Mouse (Mus musculus) liver, embryonic 16.5 days (tissue): Measurements from ENCODE around the gene Mlx. TPM values are rescaled to one million over a fixed set of nuclear protein-coding genes. Genes with fewer than 3 reads are reported as not detected.

Experiments
- ATAC-seq: fragments of 200-750 bp; cut with Nextera tagmentation; 2 replicates; pipeline ENCODE4 v1.8.0; 2017; ENCODE audit warnings: low read depth, mild to moderate bottlenecking, moderate number of reproducible peaks, moderate library complexity
- H3K27ac ChIP-seq: fragments of 300-500 bp; sonication (generic); 2 replicates; pipeline ENCODE4 v1.5.1; 2014; ENCODE audit warnings: mild to moderate bottlenecking, low read length
- H3K27me3 ChIP-seq: fragments of 300-500 bp; sonication (generic); 2 replicates; pipeline ENCODE4 v1.6.1; 2014; ENCODE audit warnings: low read depth, low read length, mixed read lengths; ENCODE audit not compliant: control insufficient read depth, insufficient read depth
- H3K36me3 ChIP-seq: fragments of 300-500 bp; sonication (generic); 2 replicates; pipeline ENCODE4 v1.6.1; 2014; ENCODE audit warnings: mild to moderate bottlenecking; ENCODE audit not compliant: control insufficient read depth, insufficient read depth
- H3K4me1 ChIP-seq: fragments of 300-500 bp; sonication (generic); 2 replicates; pipeline ENCODE4 v1.6.1; 2014; ENCODE audit warnings: low read depth, low read length, mixed read lengths; ENCODE audit not compliant: control insufficient read depth
- H3K4me2 ChIP-seq: fragments of 300-500 bp; sonication (generic); 2 replicates; pipeline ENCODE4 v1.6.1; 2014; ENCODE audit warnings: low read depth, low read length, mixed read lengths
- H3K4me3 ChIP-seq: fragments of 300-500 bp; sonication (generic); 2 replicates; pipeline ENCODE4 v1.5.1; 2014; ENCODE audit warnings: low read depth, mild to moderate bottlenecking, low read length
- H3K9ac ChIP-seq: fragments of 300-500 bp; sonication (generic); 2 replicates; pipeline ENCODE4 v1.6.1; 2014; ENCODE audit warnings: low read depth, low read length
- H3K9me3 ChIP-seq: fragments of 300-500 bp; sonication (generic); replicated peaks from 2 replicates; pipeline ENCODE4 v1.6.1; 2016; ENCODE audit warnings: low read length; ENCODE audit not compliant: control insufficient read depth
- WGBS: fragments of 180-500 bp; shearing (Covaris S2); extraction: QIAGEN DNeasy Blood & Tissue Kit; methylation state at CpG from one replicate; pipeline ENCODE4 v1.1.7; 2014; ENCODE audit not compliant: insufficient replicate concordance; 5-methylcytosine and 5-hydroxymethylcytosine counted together
- microRNA-seq: library from miRNA; unstranded; fragments of <30 nt; microRNA quantifications from one replicate; pipeline ENCODE4, GENCODE M21; 2016
- polyA plus RNA-seq: library from polyadenylated mRNA; unstranded; fragments of >200 nt; fragmentation: Nextera tagmentation; extraction: Ambion mirVana; gene quantifications from 2 replicates; pipeline ENCODE4 v1.2.1, GENCODE M21; 2015

The Mlx gene
- polyA plus RNA-seq, 1 experiment from 2014 or later: 23.8 TPM

GRCm38 (mm10) chr11:101134217-101134865 lies 47.3 kb downstream of the Mlx start:
- ATAC-seq: peak; percentile 53; the same call in 1 of the 2 replicates
- Histone ChIP-seq H3K27me3 (peaks cover 5% of the 10 kb centered on the region), H3K4me3 (no peak overlapping the region), H3K4me1 (peaks cover 8% of the 10 kb centered on the region), H3K9me3 (no peaks in the 10 kb centered on the region), H3K36me3 (no peaks in the 10 kb centered on the region), H3K27ac (no peak overlapping the region), H3K4me2 (no peak overlapping the region), H3K9ac (no peak overlapping the region)
- WGBS: 63% methylated on average over 13 of the region's 13 CpGs

GRCm38 (mm10) chr11:101137000-101137399 lies 49.9 kb downstream of the Mlx start:
- 59% methylated on average over 7 of the region's 7 CpGs for WGBS
- no peak overlapping the region for H3K27ac ChIP-seq
- no peak overlapping the region for H3K4me2 ChIP-seq
- no peaks in the 10 kb centered on the region for H3K4me1 ChIP-seq
- ATAC-seq: no peak
- H3K9ac ChIP-seq: no peak overlapping the region
- H3K4me3 ChIP-seq: no peak overlapping the region
- peaks cover 26% of the 10 kb centered on the region for H3K27me3 ChIP-seq
- H3K9me3 ChIP-seq: no peaks in the 10 kb centered on the region
- no peaks in the 10 kb centered on the region for H3K36me3 ChIP-seq

GRCm38 (mm10) chr11:101138536-101139181 lies 51.6 kb downstream of the Mlx start:
- H3K4me2 ChIP-seq: no peak overlapping the region
- H3K36me3 ChIP-seq: no peaks in the 10 kb centered on the region
- no peak overlapping the region for H3K27ac ChIP-seq
- no peak overlapping the region for H3K9ac ChIP-seq
- no peak overlapping the region for H3K4me3 ChIP-seq
- no peak for ATAC-seq
- 15% methylated on average over 15 of the region's 15 CpGs for WGBS
- H3K9me3 ChIP-seq: no peaks in the 10 kb centered on the region
- peaks cover 26% of the 10 kb centered on the region for H3K27me3 ChIP-seq
- H3K4me1 ChIP-seq: 0 out of 2 replicates have a peak, but pooled peaks cover under 1% of the 10 kb centered on the region

- Histone ChIP-seq H3K4me3 (peak overlapping the region; percentile 27; the same call in 1 of the 2 replicates), H3K4me2 (peak overlapping the region; percentile 39), H3K9ac (no peak overlapping the region), H3K9me3 (no peaks in the 10 kb centered on the region), H3K27me3 (peaks cover 28% of the 10 kb centered on the region), H3K36me3 (no peaks in the 10 kb centered on the region), H3K27ac (no peak overlapping the region), H3K4me1 (peaks cover 3% of the 10 kb centered on the region; the same call in 1 of the 2 replicates)
- WGBS: 37% methylated on average over 27 of the region's 27 CpGs
- ATAC-seq: no peak
Measured at GRCm38 (mm10) chr11:101140164-101140819, 53.2 kb downstream of the Mlx start.

GRCm38 (mm10) chr11:101141088-101141487 lies 54.0 kb downstream of the Mlx start:
- Histone ChIP-seq H3K9me3 (no peaks in the 10 kb centered on the region), H3K4me1 (peaks cover 3% of the 10 kb centered on the region; the same call in 1 of the 2 replicates), H3K4me2 (no peak overlapping the region), H3K27me3 (peaks cover 28% of the 10 kb centered on the region), H3K36me3 (no peaks in the 10 kb centered on the region), H3K4me3 (no peak overlapping the region), H3K27ac (no peak overlapping the region), H3K9ac (no peak overlapping the region)
- WGBS: 66% methylated on average over 8 of the region's 8 CpGs
- ATAC-seq: no peak

Small RNAs within 50 kb of the gene (microRNA-seq; reads per million reads assigned to microRNA genes)
- gene Gm27626: not detected

Other genes with a start within 250 kb of the Mlx start
- gene Stat5b, start 236.6 kb upstream of the Mlx start, polyA plus RNA-seq: 21.8 and 22.6 TPM in 2 replicates
- gene Stat5a, start 227.9 kb upstream of the Mlx start, polyA plus RNA-seq: 8.1 and 8.3 TPM in 2 replicates
- gene Stat3, start 147.7 kb upstream of the Mlx start, polyA plus RNA-seq: 32.8 and 39.2 TPM in 2 replicates
- 26.0 and 29.7 TPM in 2 replicates for gene Cavin1, start 116.4 kb upstream of the Mlx start, polyA plus RNA-seq
- 47.5 and 49.9 TPM in 2 replicates for gene Atp6v0a1, start 77.8 kb upstream of the Mlx start, polyA plus RNA-seq
- 7.1 and 7.2 TPM in 2 replicates for gene Naglu, start 17.3 kb upstream of the Mlx start, polyA plus RNA-seq
- gene Hsd17b1, start 8.9 kb upstream of the Mlx start, polyA plus RNA-seq: 0.28 and 0.30 TPM in 2 replicates
- gene Coasy, start 4.7 kb upstream of the Mlx start, polyA plus RNA-seq: 20.1 and 20.5 TPM in 2 replicates
- gene Psmc3ip, start 8.2 kb downstream of the Mlx start, polyA plus RNA-seq: 11.7 and 11.8 TPM in 2 replicates
- gene Retreg3, start 32.6 kb downstream of the Mlx start, polyA plus RNA-seq: 11.9 and 12.3 TPM in 2 replicates
- gene Tubg1, start 32.7 kb downstream of the Mlx start, polyA plus RNA-seq: 34.3 and 36.6 TPM in 2 replicates
- gene Tubg2, start 68.6 kb downstream of the Mlx start, polyA plus RNA-seq: 0.05 and 0.09 TPM in 2 replicates
- gene Cntnap1, start 83.2 kb downstream of the Mlx start, polyA plus RNA-seq: 0.11 and 0.17 TPM in 2 replicates
- gene Plekhh3, start 84.1 kb downstream of the Mlx start, polyA plus RNA-seq: 1.1 and 1.7 TPM in 2 replicates
- gene Ccr10, start 88.2 kb downstream of the Mlx start, polyA plus RNA-seq: 0.05 and 0.08 TPM in 2 replicates
- 10.8 and 12.5 TPM in 2 replicates for gene Ezh1, start 139.2 kb downstream of the Mlx start, polyA plus RNA-seq
- 20.8 and 21.8 TPM in 2 replicates for gene Ramp2, start 158.8 kb downstream of the Mlx start, polyA plus RNA-seq
- gene Vps25, start 166.4 kb downstream of the Mlx start, polyA plus RNA-seq: 72.2 and 75.2 TPM in 2 replicates
- 4.3 and 5.4 TPM in 2 replicates for gene Wnk4, start 173.3 kb downstream of the Mlx start, polyA plus RNA-seq
- 0.70 and 0.74 TPM in 2 replicates for gene Cntd1, start 191.7 kb downstream of the Mlx start, polyA plus RNA-seq
- gene Coa3, start 191.8 kb downstream of the Mlx start, polyA plus RNA-seq: 77.7 and 79.9 TPM in 2 replicates
- 89.6 and 93.6 TPM in 2 replicates for gene Becn1, start 215.0 kb downstream of the Mlx start, polyA plus RNA-seq
- gene Psme3, start 228.9 kb downstream of the Mlx start, polyA plus RNA-seq: 162 and 170 TPM in 2 replicates
- 1.5 and 1.8 TPM in 2 replicates for gene Aoc2, start 237.8 kb downstream of the Mlx start, polyA plus RNA-seq
- 0.05 TPM in 2 replicates for gene Aoc3, start 243.3 kb downstream of the Mlx start, polyA plus RNA-seq